In genomic region chr13:74096715-74097363, GRCm38 (mm10) we compare ENCODE assay signal across 8 mouse cellular contexts. TPM values are rescaled to one million over a fixed set of nuclear protein-coding genes. Genes with fewer than 3 reads are reported as not detected.
A peak's percentile ranks its signal among the peaks of the same experiment; 100 is the strongest.
DNase-seq lines count a peak whose midpoint lies in the region; ATAC-seq and TF ChIP-seq lines count a peak whose summit lies in the region.

No protein-coding gene starts in this region.

- TF ChIP-seq POLR2A in olfactory bulb, adult 2 months (IDR thresholded peaks at IDR 0.05; ENCODE audit: insufficient read depth, low read depth, low read length) = no peak

- no peaks in the 10 kb centered on the region for H3K9me3 ChIP-seq in heart, postnatal 0 days (replicated peaks; ENCODE audit: control insufficient read depth, low read length)
- no peaks in the 10 kb centered on the region for H3K9me3 ChIP-seq in liver, postnatal 0 days (ENCODE audit: low read length)

- no peak overlapping the region for H3K9ac ChIP-seq in heart, postnatal 0 days (replicated peaks; ENCODE audit: low read depth, low read length)
- no peak overlapping the region for H3K9ac ChIP-seq in liver, postnatal 0 days (replicated peaks)

- TF ChIP-seq CTCF in heart, postnatal 0 days (IDR thresholded peaks at IDR 0.05; ENCODE audit: low read depth) = peak; percentile 90
- peak; percentile 84 for TF ChIP-seq CTCF in liver, postnatal 0 days (IDR thresholded peaks at IDR 0.05; ENCODE audit: low read depth)
- peak; percentile 46; the same call in 1 of the 2 replicates for TF ChIP-seq CTCF in olfactory bulb, adult 2 months (IDR thresholded peaks at IDR 0.05; ENCODE audit: insufficient read depth, low read depth, low read length)

- WGBS in heart, postnatal 0 days = 36% methylated on average over 2 of the region's 2 CpGs
- WGBS in liver, postnatal 0 days (ENCODE audit: insufficient replicate concordance) = 27% methylated on average over 2 of the region's 2 CpGs
- 42% methylated on average over 2 of the region's 2 CpGs for WGBS in olfactory bulb, adult 2 months

- no peak overlapping the region for H3K4me3 ChIP-seq in heart, postnatal 0 days (ENCODE audit: low read depth, low read length)
- H3K4me3 ChIP-seq in liver, postnatal 0 days (ENCODE audit: low read depth, low read length) = no peak overlapping the region
- H3K4me3 ChIP-seq in olfactory bulb, adult 2 months (ENCODE audit: insufficient read depth, low read depth, low read length) = no peak overlapping the region

- no peak overlapping the region for H3K27ac ChIP-seq in heart, postnatal 0 days (ENCODE audit: low read depth)
- no peak overlapping the region for H3K27ac ChIP-seq in liver, postnatal 0 days (ENCODE audit: low read depth)
- H3K27ac ChIP-seq in olfactory bulb, adult 2 months (ENCODE audit: insufficient read depth, low read depth, low read length) = no peak overlapping the region

- peaks cover 12% of the 10 kb centered on the region for H3K4me1 ChIP-seq in heart, postnatal 0 days (ENCODE audit: control insufficient read depth, insufficient read depth)
- H3K4me1 ChIP-seq in liver, postnatal 0 days (ENCODE audit: insufficient read depth) = no peaks in the 10 kb centered on the region
- no peaks in the 10 kb centered on the region for H3K4me1 ChIP-seq in olfactory bulb, adult 2 months (ENCODE audit: control insufficient read depth, insufficient read depth, low read length)

- H3K27me3 ChIP-seq in heart, postnatal 0 days (ENCODE audit: control insufficient read depth, insufficient read depth, low read length) = no peaks in the 10 kb centered on the region
- H3K27me3 ChIP-seq in liver, postnatal 0 days (ENCODE audit: insufficient read depth, low read length) = 0 out of 2 replicates have a peak, but pooled peaks cover 4% of the 10 kb centered on the region

- H3K36me3 ChIP-seq in heart, postnatal 0 days (replicated peaks; ENCODE audit: control insufficient read depth, insufficient read depth, low read length) = no peaks in the 10 kb centered on the region
- H3K36me3 ChIP-seq in liver, postnatal 0 days (replicated peaks; ENCODE audit: insufficient read depth, low read length) = no peaks in the 10 kb centered on the region

- ATAC-seq in CD4-positive, CD25-positive, alpha-beta regulatory T cell, adult 4 months = peak; percentile 47
- ATAC-seq in heart, postnatal 0 days (ENCODE audit: insufficient read depth, low read depth) = peak; percentile 80
- ATAC-seq in liver, postnatal 0 days = peak; percentile 50; the same call in 1 of the 2 replicates

- DNase-seq in adrenal gland, adult (ENCODE audit: inconsistent age in 2 of 2, low spot score in 1 of 2) = peak; percentile 70 to 84
- DNase-seq in embryo, embryonic 11.5 days (ENCODE audit: low read depth, low spot score) = peak; percentile 44
- peak; percentile 78 for DNase-seq in heart, postnatal 0 days (ENCODE audit: low spot score)
- peak; percentile 74 to 79 for DNase-seq in kidney, postnatal 25 days
- DNase-seq in liver, postnatal 0 days = peak; percentile 77
- DNase-seq in urinary bladder, postnatal 25 days (ENCODE audit: low spot score) = peak; percentile 67

- TF ChIP-seq EP300 in heart, postnatal 0 days (IDR thresholded peaks at IDR 0.05; ENCODE audit: low read depth) = no peak
- no peak for TF ChIP-seq EP300 in liver, postnatal 0 days (IDR thresholded peaks at IDR 0.05; ENCODE audit: low read depth)

- H3K4me2 ChIP-seq in heart, postnatal 0 days (ENCODE audit: low read depth, low read length) = no peak overlapping the region
- no peak overlapping the region for H3K4me2 ChIP-seq in liver, postnatal 0 days (ENCODE audit: low read depth, low read length)

RNA-seq across cellular contexts. Expression of gene Slc9a3, which starts 24.4 kb away (rescaled TPM):
- polyA plus RNA-seq in CD4-positive, CD25-positive, alpha-beta regulatory T cell, adult 4 months (2017; shearing (Covaris generic)) = not detected
- 1.4 TPM in 1 of 2 replicates, not detected in the other for total RNA-seq in heart, postnatal 0 days (2014; rRNA removed; ENCODE audit: low replicate concordance)
- 0.47 and 0.67 TPM in 2 replicates for polyA plus RNA-seq in heart, postnatal 0 days (2015; fragmentation: Nextera tagmentation; extraction: Ambion mirVana)
- polyA plus RNA-seq in liver, postnatal 0 days (2015; fragmentation: Nextera tagmentation; extraction: Ambion mirVana) = not detected in 2 replicates
- polyA plus RNA-seq in olfactory bulb, adult 2 months (2012; ENCODE audit: insufficient read depth, insufficient read length, low replicate concordance, missing spikeins) = not detected in 2 replicates

RNA-seq across cellular contexts. Expression of gene Cep72, which starts 34.7 kb away (rescaled TPM):
- 10 to 100 TPM; 10.2 to 11.0 TPM for polyA plus RNA-seq in CD4-positive, CD25-positive, alpha-beta regulatory T cell, adult 4 months (2017; shearing (Covaris generic))
- total RNA-seq in heart, postnatal 0 days (2014; rRNA removed; ENCODE audit: low replicate concordance) = 3.9 and 5.5 TPM in 2 replicates
- 4.5 and 4.8 TPM in 2 replicates for polyA plus RNA-seq in heart, postnatal 0 days (2015; fragmentation: Nextera tagmentation; extraction: Ambion mirVana)
- polyA plus RNA-seq in liver, postnatal 0 days (2015; fragmentation: Nextera tagmentation; extraction: Ambion mirVana) = 3.8 and 4.0 TPM in 2 replicates
- polyA plus RNA-seq in olfactory bulb, adult 2 months (2012; ENCODE audit: insufficient read depth, insufficient read length, low replicate concordance, missing spikeins) = not detected in 2 replicates
